Mouse (Mus musculus) regulatory T cell (primary cell): ENCODE data around the gene Adamts2.

Experiments used
- in situ Hi-C: fragments of 300-600 bp; cut with MboI, MseI; formaldehyde crosslinking; loops from one replicate; pipeline ENCODE4 v1.15.1; 2025; ENCODE audit warnings: high pct_unique_total_duplicates

Adamts2 gene

DNA sequence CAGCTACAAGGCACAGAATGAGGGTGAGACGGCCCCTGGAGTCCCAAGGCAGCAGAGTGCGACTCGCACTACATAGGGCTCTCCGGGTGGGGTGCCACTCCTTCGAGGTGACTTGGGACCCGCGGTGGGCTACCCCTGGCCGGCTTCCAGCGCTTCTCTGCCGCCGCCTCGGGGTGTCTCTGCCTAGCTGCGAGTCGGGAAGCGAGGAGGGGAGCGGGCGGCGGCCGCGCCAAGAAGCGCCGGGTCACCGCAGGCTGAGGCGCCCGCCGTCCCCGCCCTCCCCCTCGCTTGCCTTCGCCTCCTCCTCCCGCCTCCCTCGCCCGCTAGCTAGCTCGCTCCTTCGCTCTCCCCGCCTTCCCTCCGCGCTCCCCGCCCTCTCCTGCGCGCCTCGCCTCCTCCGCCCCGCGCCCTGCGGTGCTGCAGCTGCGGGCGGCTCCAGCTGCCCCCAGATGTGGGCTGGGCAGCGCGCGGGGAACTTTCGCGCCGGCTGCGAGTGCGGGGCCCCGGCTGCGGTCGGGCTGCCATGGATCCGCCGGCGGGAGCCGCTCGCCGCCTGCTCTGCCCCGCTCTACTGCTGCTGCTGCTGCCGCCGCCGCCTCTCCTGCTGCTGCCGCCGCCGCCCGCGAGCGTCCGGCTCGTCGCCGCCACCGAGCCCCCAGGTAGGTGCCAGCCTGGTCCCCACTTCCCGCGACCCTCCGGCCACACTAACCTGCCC lies at the start of gene Adamts2:
TSS of gene Adamts2 (plus strand) at position 444 of the 715 bp plus-strand sequence.
- in situ Hi-C loops: no loop called here

DNA sequence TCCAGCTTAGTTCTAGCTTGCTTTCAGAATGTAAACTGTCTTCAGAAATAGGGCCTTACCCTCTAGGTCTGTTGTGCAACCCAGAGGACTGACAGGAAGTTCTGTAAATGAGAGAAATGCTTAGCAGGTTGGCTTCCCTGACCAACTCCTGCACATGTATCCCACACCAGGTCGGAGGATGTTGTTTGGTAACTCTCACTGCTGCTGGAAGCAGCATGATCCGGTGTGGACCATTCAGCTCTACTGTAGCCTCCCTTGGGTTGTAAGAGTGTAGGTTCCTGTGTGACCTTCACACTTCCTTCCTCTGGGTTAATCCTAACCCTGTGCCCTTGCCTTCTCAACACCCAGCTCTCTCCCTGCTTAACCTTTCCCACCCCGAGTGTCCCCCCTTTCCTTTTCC lies 44.8 kb upstream of the Adamts2 start:
- in situ Hi-C loops: no loop called here

DNA sequence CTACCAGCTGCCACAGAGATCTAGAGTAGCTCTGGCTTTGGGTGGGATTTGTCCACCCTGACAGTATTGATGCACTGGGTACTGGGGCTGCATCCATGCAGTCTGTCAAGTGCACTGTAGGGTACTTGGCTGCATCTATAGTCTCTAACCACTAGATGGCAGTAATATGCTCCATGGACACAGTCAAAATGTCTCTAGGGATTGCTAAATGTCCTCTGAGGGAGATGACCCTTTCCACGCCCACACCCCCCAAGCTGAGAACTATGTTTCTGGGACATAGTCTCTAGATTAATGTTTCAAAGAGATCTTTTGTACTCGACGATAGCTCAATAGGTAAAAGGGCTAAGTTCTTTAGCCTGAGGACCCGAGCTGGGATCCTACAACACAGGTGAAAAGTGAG lies 42.8 kb upstream of the Adamts2 start:
- in situ Hi-C loops: no loop called here

DNA sequence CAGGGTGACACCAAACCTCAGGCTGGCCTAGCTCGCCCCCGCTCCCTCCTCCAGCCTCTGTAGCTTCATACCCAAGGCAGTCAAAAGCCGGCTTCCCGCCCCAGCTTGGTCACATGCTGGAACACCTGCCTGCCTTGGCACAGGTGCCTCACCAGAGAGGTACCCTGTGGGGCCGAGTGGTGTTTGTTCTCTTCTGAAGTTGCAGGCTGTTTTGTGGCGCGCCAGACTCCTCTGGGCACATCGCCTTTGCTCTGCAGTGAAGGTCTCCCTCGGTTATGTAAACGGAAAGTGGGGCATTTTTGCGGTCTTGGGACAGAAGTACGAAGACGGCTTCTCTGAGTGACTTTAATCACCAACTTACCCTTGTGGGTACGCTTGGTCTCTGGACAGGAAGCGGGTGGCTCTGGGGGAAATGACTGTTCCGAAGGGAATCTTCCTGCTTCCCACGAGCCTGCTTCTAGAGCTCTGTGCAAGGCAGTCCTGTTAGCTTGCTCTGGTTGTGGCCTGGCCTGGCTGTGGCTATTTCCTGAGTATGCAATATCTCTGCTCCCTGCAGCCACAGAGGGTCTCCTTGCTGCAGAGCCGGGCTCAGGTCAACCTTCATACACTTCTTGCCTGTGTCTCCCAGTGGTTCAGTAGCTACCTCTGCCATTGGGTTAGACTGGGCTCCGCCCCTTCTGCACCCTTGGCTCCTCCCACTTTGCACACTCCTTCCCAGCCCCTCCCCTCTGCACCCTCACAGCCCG lies 36.2 kb upstream of the Adamts2 start:
- in situ Hi-C loops: loop anchor here (10.0 kb wide), 1 partner anchor 779 kb away; no protein-coding TSS in a partner anchor

DNA sequence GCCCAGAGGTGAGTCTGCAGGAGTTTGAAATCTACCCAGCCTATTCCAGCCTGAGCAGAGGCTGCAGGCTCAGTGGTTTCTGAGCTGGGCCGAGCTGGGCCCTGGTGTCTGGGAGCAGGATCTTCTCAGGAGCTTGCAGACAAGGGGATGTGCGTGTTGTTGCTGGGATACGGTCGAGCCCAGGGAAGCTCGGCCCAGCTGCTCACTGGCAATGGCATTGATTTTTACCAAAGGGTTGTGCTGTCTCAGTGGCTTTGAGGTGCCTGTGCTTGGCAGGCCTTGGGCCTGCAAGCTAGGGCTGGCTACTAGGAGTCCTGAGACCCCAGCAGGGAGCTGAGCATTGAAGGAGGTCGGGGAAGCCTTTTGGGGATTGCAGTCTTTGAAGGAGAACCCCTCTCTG lies 30.4 kb upstream of the Adamts2 start:
- in situ Hi-C loops: loop anchor here (10.0 kb wide), 1 partner anchor 1093 kb away; no protein-coding TSS in a partner anchor

DNA sequence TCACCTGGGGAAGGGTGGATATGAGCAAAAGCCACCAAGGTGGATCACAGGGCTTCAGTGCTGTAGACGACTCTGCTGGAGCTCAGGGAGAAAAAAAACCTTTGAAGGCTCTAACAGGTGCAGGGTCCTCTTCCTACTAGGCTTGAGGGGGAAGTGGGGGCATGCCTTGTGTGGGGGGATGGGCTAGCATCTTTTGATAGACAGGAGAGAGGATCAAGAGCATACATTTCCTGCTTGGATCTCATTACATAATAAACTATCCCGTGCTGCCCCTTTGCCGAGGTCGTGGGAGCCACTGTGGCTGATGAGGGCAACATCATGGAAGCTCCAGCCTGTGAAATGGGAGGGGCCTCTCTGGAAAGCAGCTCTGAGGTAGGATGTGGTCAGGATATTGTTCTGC lies 25.4 kb upstream of the Adamts2 start:
- in situ Hi-C loops: loop anchor here (10.0 kb wide), 1 partner anchor 1088 kb away; no protein-coding TSS in a partner anchor

DNA sequence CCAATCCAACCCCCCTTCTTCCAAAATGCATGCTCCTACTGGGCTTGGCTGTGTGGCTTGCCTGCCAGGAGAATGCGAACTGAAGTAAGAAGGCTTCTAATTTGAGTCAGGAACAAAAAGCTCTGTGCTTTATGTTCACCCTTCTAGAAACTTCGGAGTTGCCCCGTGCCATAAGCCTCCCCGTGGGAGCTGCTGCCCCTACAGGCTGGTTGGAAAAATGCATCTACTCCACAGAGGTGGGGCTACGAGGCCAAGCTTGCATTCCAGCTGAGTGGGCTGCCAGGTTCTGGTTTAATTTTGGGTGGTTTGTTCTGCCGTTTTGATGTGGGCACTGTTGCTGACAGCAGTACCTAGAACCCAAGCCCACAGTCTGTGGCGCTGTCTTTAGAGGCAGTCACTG lies 14.9 kb upstream of the Adamts2 start:
- in situ Hi-C loops: no loop called here

DNA sequence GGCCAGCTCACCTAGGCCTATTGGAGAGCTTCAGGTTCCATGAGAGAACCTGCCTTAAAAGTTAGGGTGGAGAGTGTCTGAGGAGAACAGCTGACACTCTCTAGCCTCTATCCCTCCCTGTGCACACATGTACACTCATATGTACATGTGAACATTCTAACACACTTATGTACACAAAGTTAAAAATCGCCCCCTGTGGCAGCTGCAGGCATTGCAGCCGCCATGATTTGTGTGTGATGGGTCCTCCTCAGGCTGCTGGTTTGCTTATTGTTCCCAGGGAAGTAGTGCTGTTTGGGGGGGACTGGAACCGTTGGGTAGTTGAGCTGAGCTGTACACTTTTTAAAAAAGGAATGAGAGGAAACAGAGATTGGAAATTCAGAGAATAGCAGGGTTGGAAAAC lies 14.1 kb upstream of the Adamts2 start:
- in situ Hi-C loops: no loop called here

DNA sequence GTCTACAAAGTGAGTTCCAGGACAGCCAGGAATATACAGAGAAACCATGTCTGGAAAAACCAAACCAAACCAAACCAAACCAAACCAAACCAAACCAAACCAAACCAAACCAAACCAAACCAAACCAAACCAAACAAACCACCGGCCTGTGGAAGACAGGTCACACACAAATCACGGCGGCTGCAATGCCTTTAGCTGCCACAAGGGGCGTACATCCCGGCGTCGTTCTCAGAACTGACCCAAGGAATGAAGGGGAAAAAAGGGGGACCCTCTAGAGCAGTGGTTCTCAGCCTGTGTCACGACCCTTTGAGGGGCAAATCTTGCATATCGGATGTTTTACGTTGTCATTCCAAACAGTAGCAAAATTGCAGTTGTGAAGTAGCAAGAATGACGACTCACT lies 12.8 kb upstream of the Adamts2 start:
- in situ Hi-C loops: no loop called here

DNA sequence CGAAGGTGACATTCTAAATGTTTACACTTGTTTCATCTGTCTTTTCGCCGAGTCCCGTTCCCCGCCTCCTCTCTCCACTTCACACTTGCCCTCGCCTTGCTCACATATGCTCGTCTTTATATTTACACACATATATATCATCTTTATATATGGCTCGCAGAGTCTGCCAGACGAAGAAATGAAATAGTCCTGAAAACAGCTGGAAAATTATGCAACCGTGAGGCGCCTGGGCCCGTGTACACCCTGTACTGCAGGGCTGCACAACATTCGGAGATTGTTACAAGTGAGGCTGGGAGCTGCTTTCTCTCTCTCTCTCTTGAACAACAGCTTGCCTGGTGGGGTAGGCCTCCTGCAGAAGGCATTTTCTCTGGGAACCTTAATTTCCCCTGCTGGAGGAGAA lies 10.8 kb upstream of the Adamts2 start:
- in situ Hi-C loops: no loop called here

DNA sequence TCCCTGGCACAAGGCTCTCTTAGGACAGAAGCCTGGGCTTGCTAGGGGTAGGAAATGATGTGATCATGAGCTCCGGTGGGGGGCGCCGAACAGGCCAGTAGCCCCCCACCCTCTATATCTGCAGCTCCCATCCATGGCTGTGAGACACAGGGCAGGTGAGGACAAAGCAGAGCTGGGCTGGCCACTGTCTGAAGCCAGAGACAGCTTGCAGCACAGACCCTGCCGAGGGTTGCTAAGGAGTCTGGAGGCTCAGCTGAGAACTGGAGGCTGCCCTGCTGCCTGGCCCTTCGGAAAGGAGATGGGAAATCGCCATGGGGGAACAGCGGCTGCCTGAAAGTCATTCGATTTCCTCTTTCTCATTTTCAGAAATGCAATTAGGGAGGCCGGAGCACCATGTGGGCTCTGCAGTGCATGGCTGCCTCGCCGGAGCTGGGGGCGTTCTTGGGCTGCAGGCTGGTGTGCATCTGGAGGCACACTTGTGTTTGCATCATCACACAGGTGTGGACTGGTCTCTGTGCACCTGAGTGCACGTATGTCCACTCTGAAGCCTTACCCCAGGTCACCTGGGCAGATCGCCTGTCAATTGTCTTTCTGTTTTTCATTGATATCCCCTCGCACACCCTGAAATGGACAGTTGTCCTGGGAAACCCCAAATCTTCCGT lies 8.9 kb upstream of the Adamts2 start:
- in situ Hi-C loops: no loop called here

DNA sequence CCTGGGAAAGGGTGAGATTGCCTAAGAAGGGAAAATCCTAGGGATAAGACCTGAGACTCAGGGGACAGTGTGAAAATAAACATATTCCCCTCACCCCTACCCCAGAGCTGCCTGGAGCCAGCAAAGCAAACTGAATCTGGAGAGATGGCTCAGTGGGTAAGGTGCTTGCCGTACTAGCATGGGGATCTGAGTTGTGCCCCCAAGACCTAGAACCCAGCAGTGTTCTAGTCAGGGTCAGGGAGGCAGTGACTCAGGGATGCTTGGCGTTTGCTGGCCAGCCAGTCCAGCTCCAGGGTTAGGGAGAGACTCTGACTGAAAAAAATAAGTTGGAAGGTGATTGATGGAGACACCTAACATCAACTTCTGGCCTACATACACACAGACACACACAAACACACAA lies 5.3 kb upstream of the Adamts2 start:
- in situ Hi-C loops: no loop called here

DNA sequence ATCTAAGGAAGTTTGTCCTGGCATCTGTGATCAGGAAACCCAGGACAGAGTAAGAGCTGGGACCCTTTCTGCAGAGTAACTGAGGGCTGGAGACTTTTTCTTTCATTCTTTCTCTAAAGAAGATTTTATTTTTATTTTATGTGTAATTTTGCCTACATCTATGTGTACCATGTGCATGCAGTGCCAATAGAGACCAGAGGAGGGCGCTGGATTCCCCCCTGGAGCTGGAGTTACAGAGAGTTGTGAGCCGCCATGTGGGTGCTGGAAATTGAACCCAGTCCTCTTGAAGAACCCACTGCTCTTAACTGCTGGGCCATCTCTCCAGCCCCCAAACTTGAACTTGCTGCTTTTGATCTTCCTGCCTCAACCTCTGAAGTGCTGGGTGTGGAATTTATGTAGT lies 2.7 kb upstream of the Adamts2 start:
- in situ Hi-C loops: no loop called here

DNA sequence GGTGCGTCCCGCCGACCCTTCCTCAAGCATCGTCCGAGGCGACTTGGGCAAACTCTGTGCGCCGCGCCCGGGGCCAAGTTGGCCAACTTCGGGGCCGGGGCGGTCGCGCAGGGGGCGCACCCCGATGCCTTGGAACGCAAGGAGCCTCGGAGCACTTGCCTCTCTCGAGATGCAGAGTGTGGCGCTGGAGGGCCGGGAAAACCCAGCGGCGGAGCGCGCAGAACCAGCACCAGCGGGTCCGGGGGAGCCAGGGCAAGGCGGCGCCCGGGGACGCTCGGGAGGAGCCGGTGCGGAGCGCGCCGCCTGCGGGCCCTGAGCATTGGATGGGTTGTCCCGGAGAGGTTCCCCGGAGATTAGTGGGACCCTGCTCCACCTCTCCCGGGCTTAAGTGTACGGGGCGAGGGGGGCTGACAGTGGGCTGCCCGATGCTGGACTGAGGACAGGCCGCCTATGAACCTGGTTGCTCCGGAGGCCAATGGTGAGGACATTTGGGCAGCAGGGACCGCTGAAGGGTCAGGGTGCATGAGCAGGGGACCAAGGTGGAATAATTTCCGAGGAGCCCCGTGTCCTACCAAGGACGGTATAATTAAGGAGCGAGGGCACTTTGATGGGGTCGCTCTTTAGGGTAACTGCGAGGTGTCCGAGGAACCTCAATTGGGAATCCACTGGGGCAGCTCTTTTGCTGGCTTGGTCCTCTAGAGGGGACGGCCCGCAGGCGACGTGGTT lies 635 bp downstream of the Adamts2 start:
- in situ Hi-C loops: no loop called here

DNA sequence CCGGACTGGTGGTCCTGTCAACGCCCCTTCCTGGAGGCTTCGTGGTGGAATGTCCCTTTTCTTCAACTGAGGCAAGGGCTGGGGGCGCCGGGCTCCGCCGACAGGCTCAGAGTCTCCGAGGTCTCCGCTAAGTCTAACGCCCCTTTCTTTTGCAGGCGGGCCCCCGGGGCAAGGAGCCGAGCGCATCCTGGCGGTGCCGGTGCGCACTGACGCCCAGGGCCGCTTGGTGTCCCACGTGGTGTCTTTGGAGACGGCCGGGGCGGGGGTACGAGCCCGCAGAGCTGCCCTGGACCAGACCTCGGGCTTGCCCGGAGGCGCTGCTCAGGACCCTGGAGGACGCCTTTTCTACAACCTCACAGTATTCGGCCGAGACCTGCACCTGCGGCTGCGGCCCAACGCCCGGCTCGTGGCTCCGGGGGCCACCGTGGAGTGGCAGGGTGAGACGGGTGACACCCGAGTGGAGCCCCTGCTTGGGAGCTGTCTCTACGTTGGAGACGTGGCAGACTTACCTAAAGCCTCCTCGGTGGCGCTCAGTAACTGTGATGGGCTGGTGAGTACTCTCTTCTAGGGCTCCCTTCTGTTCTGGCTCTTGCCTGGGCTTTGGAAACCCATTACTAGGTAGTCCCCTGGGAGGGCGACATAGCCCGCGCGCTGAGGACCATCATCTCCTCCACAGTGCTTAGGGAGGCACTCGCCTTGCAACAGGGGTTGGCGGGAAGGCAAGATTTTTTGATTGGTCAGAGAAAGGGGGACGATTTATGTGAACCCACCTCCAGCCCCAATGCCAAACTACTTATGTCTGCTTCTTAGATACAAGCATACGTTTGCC lies 1.4 kb downstream of the Adamts2 start:
- in situ Hi-C loops: no loop called here

DNA sequence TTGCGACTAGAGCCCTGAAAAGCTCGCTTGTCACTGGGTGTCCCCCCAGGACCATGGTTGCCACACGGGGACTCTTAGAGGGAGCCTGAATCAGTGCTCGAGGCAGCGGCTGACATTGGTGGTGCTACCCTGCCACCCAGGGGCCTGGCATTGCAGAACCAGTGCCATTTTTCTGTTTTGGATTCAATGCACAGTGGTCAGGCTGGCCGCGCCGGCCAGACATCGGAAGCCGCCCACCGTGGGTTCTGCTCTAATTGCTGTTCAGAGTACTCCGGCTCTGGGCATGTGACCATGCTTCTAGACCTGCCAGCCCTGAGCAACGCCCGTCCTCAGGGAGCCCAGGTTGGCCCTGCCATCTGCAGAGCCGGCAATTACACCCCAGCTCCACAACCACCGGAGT lies 2.5 kb downstream of the Adamts2 start:
- in situ Hi-C loops: no loop called here

DNA sequence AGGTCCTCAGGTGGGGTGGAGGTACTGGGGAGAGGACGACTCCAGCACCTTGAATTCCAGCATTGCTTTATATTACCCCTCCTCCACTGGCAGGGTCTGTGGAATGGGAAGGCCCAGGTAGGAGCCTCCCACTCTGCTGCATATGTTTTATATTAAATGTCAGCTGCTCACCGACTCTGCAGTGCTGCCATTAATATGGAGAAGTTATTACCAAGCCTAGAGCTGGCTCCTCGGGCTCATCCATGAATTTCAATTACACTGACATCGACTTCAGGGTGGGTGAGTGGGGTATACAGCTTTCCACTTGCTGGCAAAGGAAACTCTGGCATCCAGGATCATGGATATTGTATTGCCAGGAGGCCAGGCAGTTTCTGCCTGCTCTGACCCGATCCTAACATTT lies 9.3 kb downstream of the Adamts2 start:
- in situ Hi-C loops: no loop called here

DNA sequence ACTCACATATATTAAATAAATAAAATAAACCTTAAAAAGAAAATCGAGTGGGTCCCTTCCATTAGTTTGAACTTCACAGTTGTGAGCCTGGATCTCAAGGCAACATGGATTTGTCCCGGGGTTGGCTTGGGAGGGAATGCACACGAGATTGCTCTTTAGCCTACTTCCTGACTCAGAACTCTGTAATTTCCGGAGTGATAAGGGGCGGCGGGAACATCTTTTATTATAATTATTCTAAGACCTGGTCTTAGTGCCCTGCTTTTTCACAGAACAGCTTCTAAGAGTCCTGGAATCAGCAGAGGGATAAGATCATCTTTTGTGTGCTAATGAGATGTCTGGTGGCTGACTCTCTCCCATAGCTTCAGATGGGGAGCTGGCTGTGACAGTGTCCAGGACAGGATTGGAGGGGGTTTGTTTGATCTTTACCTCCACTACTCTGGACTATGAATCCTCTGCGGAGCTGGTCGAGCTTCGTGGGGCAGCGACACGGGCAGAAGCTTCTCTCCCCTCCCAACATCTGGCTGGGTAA lies 15.2 kb downstream of the Adamts2 start:
- in situ Hi-C loops: no loop called here

DNA sequence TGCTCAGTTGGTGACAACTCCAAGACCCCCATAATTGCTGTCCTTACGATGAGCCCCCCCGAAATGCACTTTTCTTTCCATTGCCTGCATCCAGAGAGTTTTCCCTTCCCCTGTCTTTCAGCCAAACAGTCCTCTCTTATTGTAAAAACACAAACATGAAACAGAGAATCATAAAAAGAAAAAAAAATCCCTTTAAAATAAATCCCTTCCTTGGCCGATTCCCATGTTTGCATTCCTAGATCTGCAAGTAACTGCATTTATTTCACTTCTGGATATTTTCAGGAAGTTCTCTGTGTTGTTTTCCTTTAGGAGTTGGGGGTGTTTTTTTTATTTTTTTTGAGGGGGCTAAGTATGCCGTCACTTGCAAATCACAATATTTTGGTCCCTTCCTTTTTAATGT lies 19.0 kb downstream of the Adamts2 start:
- in situ Hi-C loops: no loop called here

DNA sequence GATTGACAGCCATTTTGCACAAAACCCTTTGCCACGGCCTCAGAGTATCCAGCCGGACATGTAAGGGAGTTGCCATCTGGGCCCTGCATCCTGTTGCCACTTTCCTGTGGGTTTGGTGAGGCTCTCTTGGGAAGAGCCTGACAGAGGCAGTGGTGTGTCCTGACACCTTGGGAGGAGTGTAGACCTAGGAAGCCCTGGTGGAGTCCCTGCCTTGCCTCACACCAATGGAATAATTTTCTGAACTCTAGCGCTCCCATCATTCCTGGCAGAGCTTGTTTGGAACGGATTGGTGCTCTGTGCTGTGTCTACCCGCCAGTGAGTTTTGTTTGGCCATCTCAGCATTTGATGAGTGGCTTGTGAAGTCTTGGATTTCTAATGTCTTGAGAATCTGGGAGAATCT lies 19.5 kb downstream of the Adamts2 start:
- in situ Hi-C loops: no loop called here

DNA sequence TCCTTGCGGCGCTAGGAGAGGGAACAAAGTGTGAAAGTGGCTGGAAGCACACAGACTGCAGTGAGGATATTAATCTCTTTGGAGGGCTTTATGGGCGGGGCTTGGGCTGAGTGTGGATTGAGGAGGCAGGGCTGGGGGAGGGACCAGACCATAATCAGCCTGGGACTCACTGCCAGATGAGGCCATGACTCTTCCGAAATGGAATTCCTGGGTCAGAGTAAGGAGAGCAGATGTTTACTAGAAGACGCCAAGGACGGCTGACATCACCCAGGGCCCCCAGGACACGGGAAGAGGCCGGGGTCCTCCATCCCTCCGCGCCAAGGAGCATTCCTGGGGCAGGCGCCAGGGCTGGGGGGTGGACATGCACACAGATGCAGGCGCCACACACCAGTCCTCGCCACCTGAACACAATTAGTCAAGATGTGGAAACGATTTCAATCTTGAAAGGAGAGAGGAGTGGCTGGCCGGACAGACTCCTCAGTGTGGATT lies 20.4 kb downstream of the Adamts2 start:
- in situ Hi-C loops: no loop called here
